Mouse (Mus musculus) mammary gland, adult 2 months (tissue): Measurements from ENCODE around the gene Arsk. TPM values are rescaled to one million over a fixed set of nuclear protein-coding genes. Genes with fewer than 3 reads are reported as not detected.

Source experiments
- polyA plus RNA-seq: library from polyadenylated mRNA; depleted of rRNA; stranded (reverse); fragments of >200 nt; gene quantifications from 2 replicates; pipeline ENCODE4 v1.2.3, GENCODE M21; 2012; ENCODE audit warnings: low replicate concordance; rRNA removed

The Arsk gene
- polyA plus RNA-seq: 3.5 and 7.5 TPM in 2 replicates

GRCm38 (mm10) chr13:76098493-76099303 is at the start of gene Arsk, which contains the start of gene Ttc37:
Gene Arsk (minus strand): TSS chr13:76098660.
Gene Ttc37 (plus strand): TSS chr13:76098734.

GRCm38 (mm10) chr13:76056896-76057266 is 41.6 kb downstream of the Arsk start, which contains the start of gene Gpr150:
Gene Gpr150 (minus strand): TSS chr13:76056996.

GRCm38 (mm10) chr13:76017974-76018843 is 80.3 kb downstream of the Arsk start, which contains the start of gene Rfesd:
Gene Rfesd (minus strand): TSS chr13:76018719.

Other genes starting within 250 kb of the Arsk start
- gene Rhobtb3, start 154.7 kb downstream of the Arsk start, polyA plus RNA-seq: 8.7 and 13.9 TPM in 2 replicates
- not detected in 2 replicates for gene Spata9, start 131.5 kb downstream of the Arsk start, polyA plus RNA-seq
- gene Rfesd, start 79.9 kb downstream of the Arsk start, polyA plus RNA-seq: 5.8 and 6.3 TPM in 2 replicates
- gene Gpr150, start 41.7 kb downstream of the Arsk start, polyA plus RNA-seq: 0.06 and 0.22 TPM in 2 replicates
- 6.0 and 10.2 TPM in 2 replicates for gene Ttc37, start 74 bp upstream of the Arsk start, polyA plus RNA-seq
- gene Fam81b, start 206.4 kb upstream of the Arsk start, polyA plus RNA-seq: not detected in 2 replicates